Mouse (Mus musculus): ENCODE measurements at regions not wholly inside any gene's neighbourhood (a gene's known extent, or its start where the extent isn't known, plus 50 kb on each side); places are given as distances from the start of the nearest gene placed in this dataset.

- TF ChIP-seq POLR2A (IDR thresholded peaks at IDR 0.05; ENCODE audit: low read depth, low read length), result no peak
- no peak for TF ChIP-seq CTCF (IDR thresholded peaks at IDR 0.05; ENCODE audit: extremely low read depth, insufficient read length, insufficient replicate concordance, low read depth, low read length)
Measured at GRCm38 (mm10) chr5:125968151-125968550, 436.6 kb downstream of the Tmem132b start.

All from small intestine, adult 2 months (tissue).